Mouse (Mus musculus): ENCODE measurements around the gene Iqcf1. TPM values are rescaled to one million over a fixed set of nuclear protein-coding genes. Genes with fewer than 3 reads are reported as not detected.

Gene Iqcf1
- polyA plus RNA-seq, 1 experiment = 0.08 TPM

- peaks cover 53% of the 10 kb centered on the region for H3K79me2 ChIP-seq (ENCODE audit: control insufficient read depth, insufficient read depth)
- no peaks in the 10 kb centered on the region for H3K27me3 ChIP-seq (ENCODE audit: control insufficient read depth, insufficient read depth, insufficient read length)
- H3K36me3 ChIP-seq (ENCODE audit: control insufficient read depth, insufficient read depth) = peaks cover 5% of the 10 kb centered on the region
- H3ac ChIP-seq (ENCODE audit: control insufficient read depth, insufficient read length, low read depth) = peak within 1 kb of the TSS; percentile 53
- H3K79me3 ChIP-seq (ENCODE audit: low read depth) = peaks cover 18% of the 10 kb centered on the region
- TF ChIP-seq USF1 (IDR thresholded peaks at IDR 0.05; ENCODE audit: low read depth) (no peak), FOSL1 (IDR thresholded peaks at IDR 0.05; ENCODE audit: insufficient read depth, low read length, poor library complexity, severe bottlenecking) (no peak), MAX (IDR thresholded peaks at IDR 0.05) (no peak), MYOD1 (IDR thresholded peaks at IDR 0.05; ENCODE audit: control insufficient read depth, insufficient read length, low read depth) (no peak), CEBPB (IDR thresholded peaks at IDR 0.05; ENCODE audit: low read depth) (no peak)
- H3K4me3 ChIP-seq (ENCODE audit: insufficient read depth, poor library complexity, severe bottlenecking) = peak within 1 kb of the TSS; percentile 61
These were observed 24.1 kb upstream of the Iqcf1 start, which contains the start of gene Rrp9 for GRCm38 (mm10) chr9:106475663-106476001. Gene Rrp9, plus strand, starts transcription at chr9:106475963.

GRCm38 (mm10) chr9:106476002-106476923 lies 23.5 kb upstream of the Iqcf1 start:
- Histone ChIP-seq H3K79me2 (ENCODE audit: control insufficient read depth, insufficient read depth) (peaks cover 53% of the 10 kb centered on the region), H3K4me3 (ENCODE audit: insufficient read depth, poor library complexity, severe bottlenecking) (peak overlapping the region; percentile 61), H3K79me3 (ENCODE audit: low read depth) (peaks cover 18% of the 10 kb centered on the region), H3ac (ENCODE audit: control insufficient read depth, insufficient read length, low read depth) (peak overlapping the region; percentile 53), H3K27me3 (ENCODE audit: control insufficient read depth, insufficient read depth, insufficient read length) (no peaks in the 10 kb centered on the region), H3K36me3 (ENCODE audit: control insufficient read depth, insufficient read depth) (peaks cover 5% of the 10 kb centered on the region)
- peak; percentile 98 for TF ChIP-seq USF1 (IDR thresholded peaks at IDR 0.05; ENCODE audit: low read depth)
- TF ChIP-seq MYOG (IDR thresholded peaks at IDR 0.05; ENCODE audit: control insufficient read depth, extremely low read depth, insufficient read length) = no peak

DNA sequence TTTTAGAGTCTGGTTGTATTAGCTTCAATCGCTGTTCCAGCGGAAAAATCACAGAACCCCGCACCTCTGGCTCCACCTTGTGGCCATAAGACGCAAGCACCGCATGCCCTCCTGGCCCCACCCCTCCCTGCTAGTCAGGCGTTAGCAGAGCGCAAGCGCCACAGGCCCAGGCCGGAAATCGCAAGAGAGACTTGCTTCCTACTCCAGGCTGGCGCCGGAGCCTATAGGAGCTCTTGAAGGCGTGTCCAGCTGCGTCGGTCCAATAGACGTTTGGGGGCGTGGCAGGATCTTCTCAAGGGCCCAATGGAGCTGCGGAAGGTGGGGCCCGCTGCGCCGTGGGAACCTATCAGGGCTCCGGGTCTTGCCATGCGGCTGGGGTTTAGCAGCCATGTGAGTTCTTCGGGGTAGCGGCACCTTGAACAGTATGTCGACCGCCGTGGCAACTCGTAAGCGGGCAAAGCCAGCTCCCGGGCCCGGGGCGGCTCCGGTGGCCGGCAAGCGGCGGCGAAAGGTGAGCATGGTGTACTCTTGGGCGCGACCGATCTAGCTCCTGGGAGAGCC lies 22.8 kb upstream of the Iqcf1 start, which contains the start of gene Parp3:
Gene Parp3, minus strand, starts transcription at position 26 of the 561 bp plus-strand sequence.
- peaks cover 5% of the 10 kb centered on the region for H3K36me3 ChIP-seq (ENCODE audit: control insufficient read depth, insufficient read depth)
- no peaks in the 10 kb centered on the region for H3K27me3 ChIP-seq (ENCODE audit: control insufficient read depth, insufficient read depth, insufficient read length)
- peak within 1 kb of the TSS; percentile 83 for H3ac ChIP-seq (ENCODE audit: control insufficient read depth, insufficient read length, low read depth)
- H3K4me3 ChIP-seq (ENCODE audit: insufficient read depth, poor library complexity, severe bottlenecking) = peak within 1 kb of the TSS; percentile 61
- TF ChIP-seq CTCF (IDR thresholded peaks at IDR 0.05; ENCODE audit: control insufficient read depth, insufficient read depth, insufficient read length) = peak; percentile 95
- TF ChIP-seq MAX (IDR thresholded peaks at IDR 0.05) = peak; percentile 84
- TF ChIP-seq CEBPB (IDR thresholded peaks at IDR 0.05; ENCODE audit: low read depth) = no peak
- peaks cover 18% of the 10 kb centered on the region for H3K79me3 ChIP-seq (ENCODE audit: low read depth)
- peaks cover 53% of the 10 kb centered on the region for H3K79me2 ChIP-seq (ENCODE audit: control insufficient read depth, insufficient read depth)

DNA sequence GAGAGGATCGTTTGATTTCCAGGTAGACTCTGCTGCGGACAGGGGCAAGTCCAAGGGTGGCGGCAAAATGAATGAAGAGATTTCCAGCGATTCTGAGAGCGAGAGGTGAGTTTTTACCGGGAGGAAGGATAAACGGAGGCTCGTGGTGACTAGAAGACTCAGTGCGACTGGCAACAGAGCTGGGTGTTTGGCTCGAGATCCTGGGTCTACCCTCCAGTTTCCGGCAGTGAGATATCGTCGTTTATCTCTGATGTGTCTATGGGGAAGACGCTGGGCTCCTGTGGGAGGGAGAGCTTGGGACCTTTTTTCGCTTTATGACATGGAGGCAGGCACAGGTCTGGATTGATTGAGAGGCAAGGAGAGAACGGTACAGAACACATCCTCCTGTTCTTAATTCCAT lies 22.1 kb upstream of the Iqcf1 start:
- H3K4me3 ChIP-seq (ENCODE audit: insufficient read depth, poor library complexity, severe bottlenecking) = peak overlapping the region; percentile 61
- peaks cover 53% of the 10 kb centered on the region for H3K79me2 ChIP-seq (ENCODE audit: control insufficient read depth, insufficient read depth)
- peaks cover 18% of the 10 kb centered on the region for H3K79me3 ChIP-seq (ENCODE audit: low read depth)
- H3K36me3 ChIP-seq (ENCODE audit: control insufficient read depth, insufficient read depth) = peaks cover 5% of the 10 kb centered on the region
- TF ChIP-seq MAX (IDR thresholded peaks at IDR 0.05) (no peak), MYOG (IDR thresholded peaks at IDR 0.05; ENCODE audit: control insufficient read depth, extremely low read depth, insufficient read length) (no peak), USF1 (IDR thresholded peaks at IDR 0.05; ENCODE audit: low read depth) (no peak), CEBPB (IDR thresholded peaks at IDR 0.05; ENCODE audit: low read depth) (no peak), MYOD1 (IDR thresholded peaks at IDR 0.05; ENCODE audit: control insufficient read depth, insufficient read length, low read depth) (no peak), CTCF (IDR thresholded peaks at IDR 0.05; ENCODE audit: control insufficient read depth, insufficient read depth, insufficient read length) (no peak), FOSL1 (IDR thresholded peaks at IDR 0.05; ENCODE audit: insufficient read depth, low read length, poor library complexity, severe bottlenecking) (no peak)
- H3K27me3 ChIP-seq (ENCODE audit: control insufficient read depth, insufficient read depth, insufficient read length) = no peaks in the 10 kb centered on the region
- peak overlapping the region; percentile 83 for H3ac ChIP-seq (ENCODE audit: control insufficient read depth, insufficient read length, low read depth)

DNA sequence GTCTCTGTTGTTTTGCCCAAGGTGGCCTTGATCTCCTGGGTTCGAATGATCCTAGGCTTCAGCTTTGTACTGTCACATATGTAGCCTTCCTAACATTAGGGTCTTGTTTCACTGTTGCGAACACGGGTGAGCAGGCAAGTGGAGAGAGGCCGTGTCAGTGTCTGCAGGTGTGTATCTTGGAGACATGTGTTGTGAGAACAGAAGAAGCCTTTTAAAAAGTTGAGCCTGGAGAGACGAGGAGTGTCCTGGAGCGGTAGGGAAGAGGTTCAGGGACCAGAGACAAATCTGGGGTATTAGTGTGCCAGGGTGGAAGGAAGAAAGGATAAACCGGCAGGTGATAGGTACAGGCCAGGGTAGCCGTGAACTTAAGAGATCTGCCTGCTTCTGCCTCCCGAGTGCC lies 21.7 kb upstream of the Iqcf1 start:
- peak overlapping the region; percentile 83 for H3ac ChIP-seq (ENCODE audit: control insufficient read depth, insufficient read length, low read depth)
- peaks cover 4% of the 10 kb centered on the region for H3K36me3 ChIP-seq (ENCODE audit: control insufficient read depth, insufficient read depth)
- H3K79me3 ChIP-seq (ENCODE audit: low read depth) = peaks cover 18% of the 10 kb centered on the region
- peaks cover 52% of the 10 kb centered on the region for H3K79me2 ChIP-seq (ENCODE audit: control insufficient read depth, insufficient read depth)
- peak overlapping the region; percentile 61 for H3K4me3 ChIP-seq (ENCODE audit: insufficient read depth, poor library complexity, severe bottlenecking)
- no peaks in the 10 kb centered on the region for H3K27me3 ChIP-seq (ENCODE audit: control insufficient read depth, insufficient read depth, insufficient read length)
- TF ChIP-seq CTCF (IDR thresholded peaks at IDR 0.05; ENCODE audit: control insufficient read depth, insufficient read depth, insufficient read length) (no peak), USF1 (IDR thresholded peaks at IDR 0.05; ENCODE audit: low read depth) (no peak), FOSL1 (IDR thresholded peaks at IDR 0.05; ENCODE audit: insufficient read depth, low read length, poor library complexity, severe bottlenecking) (no peak), MAX (IDR thresholded peaks at IDR 0.05) (no peak), MYOD1 (IDR thresholded peaks at IDR 0.05; ENCODE audit: control insufficient read depth, insufficient read length, low read depth) (no peak), CEBPB (IDR thresholded peaks at IDR 0.05; ENCODE audit: low read depth) (no peak), MYOG (IDR thresholded peaks at IDR 0.05; ENCODE audit: control insufficient read depth, extremely low read depth, insufficient read length) (no peak)

DNA sequence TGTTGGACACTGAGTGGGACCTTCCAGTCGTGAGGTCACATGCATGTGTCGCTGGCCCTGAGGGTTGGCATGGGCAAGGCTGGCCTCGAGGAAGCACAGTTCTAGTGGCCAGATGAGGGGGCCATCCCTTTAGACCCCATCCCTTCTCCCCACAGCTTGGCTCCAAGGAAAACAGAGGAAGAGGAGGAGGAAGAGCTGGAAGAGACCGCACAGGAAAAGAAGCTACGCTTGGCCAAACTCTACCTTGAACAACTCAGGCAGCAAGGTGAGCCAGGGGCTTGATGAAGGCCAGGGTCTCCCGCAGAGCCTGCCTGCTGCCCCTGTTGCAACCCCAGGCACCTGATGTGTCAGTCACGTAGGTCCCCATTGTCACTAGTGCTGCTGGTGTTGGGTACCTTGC lies 19.2 kb upstream of the Iqcf1 start:
- TF ChIP-seq FOSL1 (IDR thresholded peaks at IDR 0.05; ENCODE audit: insufficient read depth, low read length, poor library complexity, severe bottlenecking) = no peak
- no peak for TF ChIP-seq MAX (IDR thresholded peaks at IDR 0.05)
- TF ChIP-seq MYOD1 (IDR thresholded peaks at IDR 0.05; ENCODE audit: control insufficient read depth, insufficient read length, low read depth) = no peak
- no peak for TF ChIP-seq MYOG (IDR thresholded peaks at IDR 0.05; ENCODE audit: control insufficient read depth, extremely low read depth, insufficient read length)
- TF ChIP-seq USF1 (IDR thresholded peaks at IDR 0.05; ENCODE audit: low read depth) = no peak
- no peak for TF ChIP-seq CEBPB (IDR thresholded peaks at IDR 0.05; ENCODE audit: low read depth)
- TF ChIP-seq CTCF (IDR thresholded peaks at IDR 0.05; ENCODE audit: control insufficient read depth, insufficient read depth, insufficient read length) = no peak
- peaks cover 9% of the 10 kb centered on the region for H3K36me3 ChIP-seq (ENCODE audit: control insufficient read depth, insufficient read depth)
- H3K79me3 ChIP-seq (ENCODE audit: low read depth) = peaks cover 13% of the 10 kb centered on the region

More for the DNA sequence above, 19.2 kb upstream of the Iqcf1 start:
- H3K79me2 ChIP-seq (ENCODE audit: control insufficient read depth, insufficient read depth) = peaks cover 34% of the 10 kb centered on the region
- H3K27me3 ChIP-seq (ENCODE audit: control insufficient read depth, insufficient read depth, insufficient read length) = no peaks in the 10 kb centered on the region
- no peak overlapping the region for H3ac ChIP-seq (ENCODE audit: control insufficient read depth, insufficient read length, low read depth)
- H3K4me3 ChIP-seq (ENCODE audit: insufficient read depth, poor library complexity, severe bottlenecking) = no peak overlapping the region

All from C2C12 (cell line).